Mouse (Mus musculus) c-Kit-positive CD71-positive TER-119-negative erythroid progenitor cells, embryonic 14.5 days (primary cell): ENCODE measurements around the gene Spata13.

Source experiments
- DNase-seq: peaks from one replicate; pipeline ENCODE4 v3.0.0-alpha.2; 2013; ENCODE audit warnings: low read depth

The Spata13 gene

DNA sequence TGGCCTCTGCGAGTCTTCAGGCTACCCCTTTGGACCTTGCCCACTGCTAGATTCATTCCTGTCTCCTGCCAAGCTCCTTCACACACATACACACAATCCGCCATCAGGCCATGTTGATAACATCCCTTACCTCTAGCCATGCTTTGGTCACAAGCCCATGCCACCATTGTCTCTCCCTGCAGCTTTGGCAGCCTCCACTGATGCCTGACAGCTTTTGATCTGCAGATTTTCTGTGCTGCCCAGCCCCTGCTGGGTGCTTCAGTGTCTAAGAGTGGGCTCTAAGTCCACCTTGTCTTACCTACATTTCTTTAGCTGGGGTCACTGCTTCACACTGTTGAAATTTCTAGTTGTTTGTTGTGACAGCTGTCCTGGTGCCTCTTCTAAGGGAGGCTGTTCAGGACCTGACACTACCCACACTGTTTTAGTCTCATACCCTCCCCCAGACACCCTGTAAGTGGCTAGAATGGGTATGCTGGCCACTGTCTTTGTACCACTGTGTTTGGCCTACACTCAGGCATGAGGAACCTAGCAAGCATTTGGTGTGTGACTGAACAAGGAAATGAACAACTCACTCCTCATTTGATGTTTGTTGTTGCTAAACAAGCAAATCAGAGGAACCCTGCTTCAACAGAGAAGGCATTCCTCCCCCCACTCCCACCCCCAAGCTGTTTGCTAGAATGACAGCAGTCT, 43.0 kb downstream of the Spata13 start:
- DNase-seq: no peak

DNA sequence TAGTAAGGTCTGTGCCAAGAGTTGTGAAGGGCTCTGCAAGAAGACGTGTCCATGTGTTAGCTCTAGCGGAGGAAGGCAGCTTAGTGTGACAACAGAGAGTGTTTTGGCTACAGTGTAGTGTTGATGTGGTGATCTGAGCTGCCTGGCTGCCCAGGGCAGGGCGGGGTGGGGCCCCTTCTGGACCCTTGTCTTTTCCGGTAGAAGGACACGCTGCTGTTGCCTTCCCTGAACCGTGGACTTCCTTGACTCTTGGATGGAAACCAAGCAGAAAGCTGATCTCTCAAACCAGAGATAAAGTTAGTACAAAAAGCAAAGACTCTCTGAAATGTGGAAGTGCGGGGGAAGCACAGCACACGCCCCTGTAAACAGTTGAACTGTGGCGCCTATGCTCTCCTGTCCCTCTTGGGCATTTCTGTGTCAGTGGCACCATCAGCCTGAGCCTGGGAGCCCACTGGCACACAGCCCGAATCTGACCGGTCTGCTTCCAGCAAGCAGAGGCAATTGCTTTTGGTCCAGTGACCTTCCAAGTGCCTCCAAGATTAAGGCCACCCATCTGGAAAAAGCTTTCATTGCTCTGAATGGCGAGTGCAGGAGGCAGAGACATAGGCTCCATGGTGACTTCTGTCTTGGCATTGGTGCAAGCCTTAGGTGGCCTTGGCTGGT, 48.7 kb downstream of the Spata13 start:
- DNase-seq: no peak

DNA sequence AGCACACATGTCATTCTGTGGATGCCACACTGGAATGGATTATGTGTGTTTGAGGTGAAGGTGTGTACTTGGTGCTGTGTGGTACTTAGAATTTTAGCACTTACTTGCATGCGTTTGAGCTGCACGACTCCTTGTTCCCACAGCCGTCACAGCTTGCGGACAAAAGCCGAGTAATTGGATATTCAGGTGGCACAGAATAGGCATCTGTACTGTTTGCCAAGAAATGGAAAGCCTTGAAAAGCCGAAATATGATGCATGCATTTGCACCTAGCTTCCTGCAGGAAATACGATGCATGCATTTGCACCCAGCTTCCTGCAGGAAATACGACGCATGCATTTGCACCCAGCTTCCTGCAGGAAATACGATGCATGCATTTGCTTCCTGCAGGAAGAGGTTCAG, 50.2 kb downstream of the Spata13 start:
- DNase-seq: no peak

DNA sequence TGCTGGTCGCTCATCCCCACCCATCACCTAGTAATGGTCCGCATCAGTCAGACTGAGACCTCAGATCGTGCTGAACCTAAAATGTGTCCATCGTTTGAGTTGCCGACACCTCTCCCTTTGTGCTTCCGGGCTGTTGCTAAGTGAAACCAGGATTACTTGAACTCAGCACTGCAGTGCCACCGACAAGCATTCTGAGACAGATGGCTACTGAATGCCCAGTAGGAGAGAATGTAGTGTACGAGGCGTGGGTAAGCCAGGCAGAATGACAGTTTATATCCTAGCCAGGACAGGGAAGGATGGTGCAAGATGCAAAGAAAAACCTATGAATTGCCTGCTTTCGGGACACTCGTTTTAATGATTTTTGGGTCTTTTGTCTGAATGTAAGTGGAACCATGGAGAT, 52.9 kb downstream of the Spata13 start:
- DNase-seq: no peak

DNA sequence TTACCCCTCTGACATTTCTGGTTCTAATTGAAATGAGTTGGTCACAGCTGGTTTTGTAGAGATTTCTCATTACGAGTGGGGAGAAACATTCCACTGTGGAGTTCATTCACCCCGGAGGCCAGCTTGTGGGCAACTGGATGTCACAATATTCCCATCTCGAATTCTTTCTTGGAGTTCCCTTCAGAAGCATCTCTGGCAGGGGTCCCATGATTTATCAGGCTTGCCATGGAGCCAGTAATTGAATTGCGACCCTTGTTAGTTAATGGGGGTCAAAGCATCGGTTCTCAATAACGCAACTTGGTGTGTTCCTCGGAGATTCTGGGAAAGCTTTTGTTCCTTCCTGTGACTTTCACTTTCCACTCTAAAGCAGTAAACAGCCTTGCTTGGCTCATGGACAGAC, 53.4 kb downstream of the Spata13 start:
- no peak for DNase-seq

DNA sequence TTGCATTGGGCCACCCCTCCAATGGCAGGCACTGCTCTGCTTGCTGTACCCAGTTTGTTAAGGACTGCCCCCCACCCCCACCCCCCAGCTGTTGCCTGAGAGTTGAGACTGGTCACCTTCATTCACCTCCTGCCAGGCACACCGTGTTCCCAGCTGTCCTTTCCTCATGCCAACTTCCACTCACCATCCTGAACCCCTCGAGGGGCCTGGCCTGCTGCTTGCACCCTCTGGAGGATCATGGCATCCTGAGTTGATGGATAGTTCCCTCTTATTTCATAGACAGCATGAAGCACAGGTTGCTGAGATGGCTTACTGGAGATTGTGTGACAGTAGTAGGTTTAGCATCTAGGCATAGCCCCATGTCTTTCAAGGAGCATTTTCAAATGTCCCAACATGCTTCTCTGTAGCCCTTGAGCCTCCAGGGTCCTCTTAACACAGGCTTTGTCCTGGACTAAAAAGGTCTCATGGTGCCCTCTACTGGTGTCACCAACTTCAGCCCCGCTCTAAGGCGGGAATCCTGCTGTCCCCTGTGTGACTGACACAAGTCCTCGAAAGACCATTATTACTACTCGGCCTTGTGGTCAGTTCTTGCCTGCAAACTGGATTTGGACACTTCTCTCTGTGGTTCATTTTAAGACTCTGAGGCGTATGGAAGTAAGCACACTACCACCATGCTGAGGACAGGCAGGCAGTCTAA, 54.9 kb downstream of the Spata13 start:
- peak; percentile 40 for DNase-seq

DNA sequence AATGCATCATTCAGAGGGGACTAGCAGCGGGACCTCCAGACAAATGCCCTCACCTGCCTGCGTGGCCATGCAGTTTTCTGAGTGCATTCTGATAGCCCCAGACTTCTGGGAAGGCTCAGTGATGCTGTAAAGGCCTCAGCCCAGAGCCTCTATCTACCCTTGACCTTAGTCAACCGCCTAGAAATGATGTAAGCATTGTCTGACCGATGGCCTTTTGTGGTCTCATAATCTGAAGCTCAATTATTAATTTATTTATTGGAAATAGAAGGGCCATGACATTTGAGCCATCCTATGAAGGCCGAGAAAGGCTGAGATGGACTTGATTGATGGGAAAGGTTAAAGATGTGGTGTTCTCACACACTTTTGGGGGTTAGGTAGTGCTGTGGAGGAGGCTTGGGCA, 56.0 kb downstream of the Spata13 start:
- DNase-seq: no peak

DNA sequence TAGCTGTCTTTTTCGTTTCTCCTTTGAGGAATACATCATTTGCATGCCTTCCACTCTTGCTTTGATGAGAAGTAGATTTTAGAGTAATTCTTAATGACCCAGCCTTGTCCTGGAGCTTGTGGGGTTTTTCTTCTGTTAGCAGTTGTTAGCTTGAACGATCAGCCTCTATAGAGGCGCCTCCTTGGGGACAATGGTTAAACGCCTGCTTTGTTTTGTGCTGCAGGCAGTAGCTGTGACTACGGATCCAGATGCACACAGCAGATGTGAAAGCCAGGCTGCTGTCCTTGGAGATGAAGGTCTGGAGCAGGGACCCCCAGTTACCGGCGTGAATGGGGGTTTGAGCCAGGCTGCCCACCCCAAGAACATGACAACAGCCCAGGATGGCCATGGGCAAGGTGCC, 56.8 kb downstream of the Spata13 start:
- DNase-seq: no peak

DNA sequence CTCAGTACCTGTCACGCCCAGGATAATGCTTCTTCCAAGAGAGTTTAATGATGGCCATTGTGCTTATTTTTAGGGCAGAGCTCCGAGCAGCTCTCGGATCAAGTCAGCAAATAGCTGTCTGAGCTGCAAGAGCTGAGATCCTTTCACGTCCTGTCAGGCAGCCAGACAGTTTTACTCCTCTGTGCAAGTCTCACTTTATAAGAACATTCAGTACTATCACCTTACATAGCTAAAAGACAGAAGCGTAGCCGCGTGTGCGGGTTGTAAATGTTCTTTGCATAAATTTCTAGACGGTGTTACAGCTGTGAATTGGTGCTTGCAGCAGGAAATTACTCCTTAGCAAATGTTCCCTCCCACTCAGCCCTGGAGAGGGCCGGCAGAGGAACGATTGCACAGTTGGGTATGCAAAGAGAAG, 59.3 kb downstream of the Spata13 start:
- DNase-seq: no peak

DNA sequence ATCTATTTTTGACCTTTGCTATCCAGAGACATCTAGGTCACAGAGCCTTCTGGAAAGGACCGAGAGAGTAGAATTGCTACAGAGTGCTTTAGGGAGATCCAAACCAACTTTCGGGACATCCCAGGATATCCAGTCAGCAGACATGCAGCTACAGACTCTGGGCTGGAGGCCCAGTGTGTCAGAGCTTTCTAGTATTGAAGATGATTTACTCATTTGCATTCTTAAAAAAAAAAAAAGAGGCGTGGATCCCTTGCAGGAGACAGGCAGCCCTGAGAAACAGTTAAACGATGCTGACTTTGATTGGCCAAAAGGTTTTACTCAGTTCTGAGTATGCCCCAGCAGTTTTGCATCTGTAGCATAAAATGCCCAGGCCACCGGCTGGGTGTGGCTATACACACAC, 59.9 kb downstream of the Spata13 start:
- no peak for DNase-seq

DNA sequence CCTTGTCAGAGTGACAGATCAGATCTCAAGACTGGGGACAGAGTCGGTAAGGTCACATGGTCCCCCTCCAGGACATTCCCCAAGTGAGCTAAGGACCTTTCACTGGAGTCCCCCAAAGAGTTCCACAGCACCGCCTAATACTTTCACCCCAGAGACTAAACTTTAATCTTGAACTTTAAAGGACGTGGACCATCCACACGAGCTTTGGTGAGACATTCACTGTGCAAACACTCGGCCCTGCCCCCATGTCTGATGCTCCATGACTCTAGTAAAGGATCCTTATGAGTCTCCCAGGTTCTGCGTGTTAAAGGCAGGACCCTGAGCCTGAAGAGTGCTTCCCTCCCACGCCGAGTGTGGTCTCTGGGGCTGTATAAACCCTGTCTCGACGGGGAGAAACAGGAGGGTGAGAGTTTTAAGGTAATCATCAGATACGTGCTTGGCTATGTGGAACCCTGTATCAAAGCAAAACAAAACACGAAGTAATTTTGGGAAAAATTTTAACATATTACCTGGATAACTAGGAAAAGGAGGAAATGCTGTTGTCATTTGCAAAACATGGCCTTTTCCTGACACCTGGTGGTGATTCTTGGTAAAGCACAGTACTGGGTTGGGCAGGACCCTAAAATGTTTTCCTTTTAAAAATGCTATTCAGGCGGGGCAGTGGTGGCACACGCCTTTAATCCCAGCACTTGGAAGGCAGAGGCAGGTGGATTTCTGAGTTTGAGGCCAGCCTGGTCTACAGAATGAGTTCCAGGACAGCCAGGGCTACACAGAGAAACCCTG, 60.6 kb downstream of the Spata13 start:
- DNase-seq: peak; percentile 24

DNA sequence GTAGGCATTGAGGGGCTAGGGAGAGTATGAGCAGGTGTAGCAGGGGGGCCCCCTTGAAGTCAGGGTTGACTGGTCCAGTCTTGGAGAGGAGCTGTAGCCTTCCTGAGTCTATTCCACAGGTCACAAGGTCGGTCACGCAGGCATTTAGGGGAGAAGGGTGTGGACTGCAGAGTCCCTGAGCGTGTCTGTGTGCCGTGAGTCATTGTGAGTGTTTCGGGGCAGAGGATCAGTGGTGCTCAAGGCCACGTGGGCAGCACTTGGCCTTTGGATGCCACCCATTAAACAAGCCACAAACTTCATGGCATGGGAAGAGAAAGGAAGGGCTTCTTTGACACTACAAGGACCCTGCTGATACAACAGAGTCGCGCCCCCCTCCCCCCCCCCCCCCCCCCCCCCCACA, 63.5 kb downstream of the Spata13 start:
- DNase-seq: no peak

DNA sequence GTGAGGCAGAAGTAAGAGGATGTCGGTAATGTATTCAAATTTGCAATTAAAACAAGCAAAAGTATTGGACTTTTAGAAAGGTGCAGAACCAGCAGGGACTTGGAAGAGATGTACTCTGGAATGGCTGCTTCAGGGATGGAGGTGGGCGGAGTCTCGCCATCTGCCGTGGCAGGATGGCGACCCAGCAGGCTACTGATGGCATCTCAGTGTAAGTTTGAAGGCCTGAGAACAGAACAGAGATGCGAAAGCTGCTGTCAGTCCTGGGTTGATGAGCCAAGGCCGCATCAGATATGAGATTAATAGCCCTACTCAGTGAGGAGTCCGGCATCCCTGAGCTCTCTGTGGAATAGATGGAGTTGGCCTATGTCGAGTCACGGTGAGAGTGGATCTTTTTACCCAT, 65.2 kb downstream of the Spata13 start:
- DNase-seq: no peak

DNA sequence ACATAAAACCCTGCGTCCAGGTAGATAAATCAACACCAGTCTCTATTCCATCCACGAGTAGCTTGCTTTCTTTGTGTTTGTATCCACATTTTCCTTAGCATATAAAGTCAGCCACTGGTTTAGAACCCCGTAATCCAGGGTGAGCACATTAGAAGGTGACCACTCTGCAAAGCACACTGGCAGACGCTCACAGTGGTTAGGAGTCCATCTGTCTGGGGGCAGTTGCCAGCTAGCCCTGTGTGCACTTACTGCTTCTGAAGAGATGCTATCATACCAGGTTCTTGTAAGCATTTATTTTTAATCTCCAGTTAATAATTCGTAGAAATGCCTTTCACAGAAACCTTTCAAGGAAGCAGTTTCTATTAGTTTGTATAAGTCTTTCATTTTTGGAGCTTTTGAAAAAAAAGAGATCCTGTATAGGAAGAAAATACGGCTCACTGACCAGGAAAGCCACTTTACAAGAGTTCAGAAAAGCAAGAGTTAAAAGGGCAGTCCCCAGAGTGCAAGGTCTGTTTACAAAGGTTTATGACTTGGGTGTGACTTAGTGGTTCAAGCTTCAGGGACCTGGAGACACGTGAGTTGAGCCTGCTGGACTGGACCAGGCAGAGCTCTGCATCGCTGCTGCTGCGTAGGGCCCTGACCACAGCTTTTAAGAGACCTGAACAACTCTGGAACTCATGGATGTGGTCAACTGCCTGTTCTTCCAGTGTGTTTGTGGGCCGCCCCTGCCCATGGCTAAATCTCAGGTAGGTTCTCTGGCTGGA, 68.8 kb downstream of the Spata13 start:
- DNase-seq: no peak

DNA sequence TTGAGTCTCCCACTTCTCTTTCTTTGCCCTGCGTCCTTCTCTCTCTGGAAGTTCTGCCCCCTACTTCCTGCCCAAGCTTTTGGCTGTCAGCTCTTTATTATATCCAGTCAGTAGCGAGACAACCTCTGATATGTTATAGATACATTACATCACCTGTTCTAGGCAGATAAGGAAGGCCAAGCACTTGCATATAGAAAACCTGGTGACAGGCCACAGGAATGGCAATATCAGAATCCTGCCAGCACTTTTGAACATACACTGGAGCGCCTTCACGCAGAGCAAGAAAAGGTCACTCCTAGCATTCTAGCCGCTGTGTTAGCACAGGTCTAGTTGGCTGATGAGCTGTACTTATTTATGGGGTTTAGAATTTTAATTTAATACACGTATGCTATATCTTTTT, 70.7 kb downstream of the Spata13 start:
- peak; percentile 8 for DNase-seq

DNA sequence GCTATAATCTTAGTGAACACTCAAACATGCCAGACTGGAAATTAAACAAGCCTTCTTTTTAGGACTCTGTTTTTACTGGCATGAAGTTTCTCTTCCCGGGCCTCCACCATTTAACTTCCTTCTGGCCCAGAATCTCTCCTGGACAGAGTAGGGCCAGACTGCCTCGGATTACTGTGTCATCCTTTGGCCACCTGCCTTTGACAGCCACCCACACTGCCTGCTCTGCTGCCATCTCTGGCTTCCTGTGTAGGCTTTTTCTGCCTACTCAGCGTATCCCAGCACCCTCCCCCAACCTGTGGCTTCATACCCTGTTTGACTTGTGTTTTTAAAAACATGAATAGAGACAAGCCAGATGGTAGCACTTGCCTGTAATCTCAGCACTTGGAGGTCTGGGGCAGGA, 71.2 kb downstream of the Spata13 start:
- no peak for DNase-seq

DNA sequence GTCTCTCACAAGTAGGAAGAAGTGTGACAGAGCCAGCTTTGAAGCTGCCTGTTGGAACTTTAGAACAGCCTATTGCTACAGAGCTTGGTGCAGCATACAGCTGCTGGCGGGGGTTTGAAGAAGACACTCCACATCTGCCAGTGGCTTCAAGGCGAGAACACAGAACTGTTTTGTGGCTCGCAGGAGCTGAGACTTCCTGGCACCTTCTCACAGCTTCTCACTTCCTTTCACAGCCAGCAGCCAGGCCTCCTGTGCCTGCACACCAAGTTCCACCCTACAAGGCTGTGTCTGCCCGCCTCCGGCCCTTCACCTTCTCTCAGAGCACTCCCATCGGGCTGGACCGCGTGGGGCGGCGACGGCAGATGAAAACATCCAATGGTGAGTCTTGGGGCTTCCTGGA, 75.4 kb downstream of the Spata13 start:
- DNase-seq: no peak

DNA sequence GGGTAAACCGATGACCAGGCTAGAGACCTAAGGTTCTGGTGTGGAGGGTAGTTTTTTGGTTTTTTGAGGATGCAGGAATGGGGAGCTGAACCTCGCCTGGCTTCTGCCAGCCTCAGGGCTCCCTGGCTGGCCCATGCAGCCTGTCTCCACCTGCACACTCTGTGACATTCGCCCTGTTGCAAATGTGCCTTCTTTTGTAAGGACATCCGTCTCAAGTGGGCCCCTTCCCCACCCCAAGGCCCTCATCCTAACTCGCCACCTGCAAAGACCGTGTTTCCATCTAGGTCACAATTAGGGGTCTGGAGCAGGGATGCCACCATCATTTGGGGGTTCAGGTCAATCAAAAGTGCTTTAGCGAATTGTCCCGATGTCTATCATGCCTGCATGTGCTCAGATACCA, 75.9 kb downstream of the Spata13 start:
- no peak for DNase-seq

DNA sequence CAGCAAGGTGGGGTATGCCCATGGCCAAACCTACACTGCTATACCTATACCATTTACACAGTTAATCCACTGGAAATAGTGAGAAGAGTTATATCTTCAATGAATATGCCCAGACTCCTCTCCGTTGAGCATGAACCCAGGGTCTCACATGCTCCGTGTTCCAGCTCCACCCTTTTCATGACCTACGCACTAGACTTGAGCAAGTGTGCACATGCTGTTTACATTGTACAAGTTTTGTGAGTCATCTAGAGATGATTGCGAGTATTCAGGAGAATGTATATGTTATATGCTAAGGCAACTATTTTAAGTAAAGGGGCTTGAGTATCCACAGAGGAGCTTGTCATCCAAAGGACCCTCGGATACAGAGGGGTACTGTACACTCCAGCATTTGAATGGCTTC, 77.4 kb downstream of the Spata13 start:
- DNase-seq: no peak

DNA sequence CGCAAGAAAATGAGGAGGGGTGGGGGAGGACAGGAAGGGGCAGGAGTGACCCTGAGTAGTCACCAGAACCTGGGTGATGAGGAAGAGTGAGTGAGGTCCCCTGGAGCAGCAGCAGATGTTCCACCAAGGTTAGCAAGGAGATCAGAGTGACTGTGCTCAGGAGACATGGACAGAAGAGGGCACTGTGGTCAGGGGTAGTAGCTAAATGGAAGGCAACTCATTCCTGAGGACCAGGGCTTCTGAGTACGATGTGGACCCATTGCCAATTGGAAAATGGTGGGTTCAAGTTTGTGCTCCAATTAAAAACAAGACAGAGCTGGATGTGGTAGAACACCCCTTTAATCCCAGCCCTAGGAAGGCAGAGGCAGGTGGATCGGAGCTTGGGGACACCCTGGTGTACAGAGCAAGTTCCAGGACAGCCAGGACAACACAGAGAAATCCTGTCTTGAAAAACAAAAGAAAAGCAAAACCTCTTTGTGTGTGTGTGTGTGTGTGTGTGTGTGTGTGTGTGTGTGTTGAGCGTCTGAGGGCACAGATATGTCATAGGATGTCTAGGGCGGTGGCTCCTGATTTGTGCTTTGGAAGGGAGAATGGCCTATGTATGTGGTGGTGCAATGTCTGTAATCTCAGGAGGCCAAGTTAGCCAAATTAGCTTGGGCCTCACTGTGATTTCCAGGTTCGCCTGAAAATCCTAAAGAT, 77.9 kb downstream of the Spata13 start:
- DNase-seq: no peak

DNA sequence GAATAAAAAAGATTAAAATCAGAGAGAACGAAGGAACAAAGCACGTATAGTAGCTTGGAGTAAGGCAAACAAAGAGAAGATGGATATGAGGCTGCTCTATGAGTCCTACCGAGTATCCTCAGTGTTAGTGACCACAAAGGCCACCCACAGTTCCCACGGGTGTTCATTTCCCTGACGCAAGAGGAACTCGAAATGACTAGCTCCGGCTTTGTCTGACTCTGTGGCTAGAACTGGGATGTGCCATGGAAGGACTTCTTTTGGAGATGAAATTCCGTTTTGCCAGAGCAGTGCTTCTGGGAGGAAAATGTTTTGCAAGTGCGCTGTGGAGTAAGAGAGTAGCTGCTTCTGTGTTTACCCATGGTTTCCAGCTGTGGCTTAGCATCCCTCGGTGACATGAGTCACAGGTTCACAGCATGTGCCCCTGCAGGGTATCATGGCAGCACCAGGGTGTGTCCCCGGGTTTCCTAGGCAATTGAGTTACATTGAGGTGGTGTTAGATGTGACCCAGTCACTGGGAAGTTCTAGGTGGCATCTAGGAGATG, 78.6 kb downstream of the Spata13 start:
- no peak for DNase-seq
